Mouse (Mus musculus) left cerebral cortex, postnatal 14 days (tissue): Measurements from ENCODE around the gene Mrto4. TPM values are rescaled to one million over a fixed set of nuclear protein-coding genes. Genes with fewer than 3 reads are reported as not detected.

ENCODE experiments used
- DNase-seq, 2 experiments: peaks; one replicate each; pipeline ENCODE4 v3.0.0; 2021 to 2022; ENCODE audit warnings: low spot score in 2 of 2, mixed read lengths in 1 of 2
- intact Hi-C: fragments of 180-260 bp; cut with DNase I; formaldehyde crosslinking; loops from one replicate; pipeline ENCODE4 v1.15.1; 2025
- total RNA-seq, 2 experiments: library from RNA; stranded (reverse); gene quantifications; 2 replicates each; pipeline ENCODE4 v1.2.3; 2021

Gene Mrto4
- total RNA-seq, 2 experiments from 2014 or later: 38.2 to 48.5 TPM

GRCm38 (mm10) chr4:139345416-139346019 lies 6.9 kb downstream of the Mrto4 start:
- intact Hi-C loops: no loop called here

DNA sequence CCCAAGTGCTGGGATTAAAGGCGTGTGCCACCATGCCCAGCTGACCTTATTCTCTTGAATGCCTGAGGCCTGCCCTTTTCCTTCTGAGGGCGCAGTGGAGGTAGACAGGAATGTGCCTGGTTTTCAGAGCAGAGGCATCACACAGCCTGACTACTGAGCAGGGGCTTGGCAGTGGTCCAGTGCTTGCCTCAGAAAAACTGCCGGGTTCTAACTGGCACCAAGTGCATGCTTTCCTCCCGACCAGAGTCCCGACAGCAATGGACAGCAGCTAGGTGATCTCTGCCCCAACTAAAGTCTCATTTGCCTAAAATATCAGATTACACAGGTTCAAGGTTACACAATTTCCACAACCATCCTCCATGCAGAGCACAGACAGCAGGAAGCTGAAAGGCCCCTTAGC lies 8.7 kb downstream of the Mrto4 start:
- intact Hi-C loops: no loop called here
- DNase-seq: peak; percentile 57 to 59

More at GRCm38 (mm10) chr4:139345416-139346019, 6.9 kb downstream of the Mrto4 start:
- no peak for DNase-seq

DNA sequence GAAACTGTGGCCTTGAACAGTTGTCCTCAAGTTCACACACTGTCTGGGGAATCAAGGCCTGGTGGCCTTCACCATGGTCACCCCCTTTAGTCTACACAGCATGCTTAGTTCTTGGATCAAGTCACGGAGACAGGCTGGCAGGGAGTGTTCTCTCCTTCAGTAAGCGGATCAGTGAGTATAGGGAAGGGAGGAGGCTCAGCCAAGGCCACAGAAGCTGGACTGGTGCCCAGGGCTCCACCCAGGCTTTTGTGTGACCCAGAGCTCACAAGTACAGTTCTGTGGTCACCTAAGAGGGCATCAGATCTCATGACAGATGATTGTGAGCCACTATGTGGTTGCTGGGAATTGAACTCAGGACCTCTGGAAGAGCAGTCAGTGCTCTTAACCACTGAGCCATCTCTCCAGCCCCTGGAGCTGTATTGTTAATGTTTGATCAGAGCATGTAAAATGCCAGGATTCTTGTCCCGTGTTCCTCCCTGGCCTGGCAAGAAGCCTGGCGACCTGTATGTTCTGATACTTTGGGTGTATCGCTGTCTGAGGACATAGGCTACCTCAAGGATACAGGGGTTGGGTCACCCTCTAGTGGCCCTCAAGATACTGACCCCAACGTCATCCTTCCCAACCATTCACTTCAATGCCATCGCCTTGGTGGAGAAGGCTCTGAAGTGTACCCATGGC lies 10.7 kb downstream of the Mrto4 start:
- no peak for DNase-seq
- intact Hi-C loops: no loop called here

GRCm38 (mm10) chr4:139340835-139341234 lies 11.5 kb downstream of the Mrto4 start:
- intact Hi-C loops: no loop called here
- no peak for DNase-seq

DNA sequence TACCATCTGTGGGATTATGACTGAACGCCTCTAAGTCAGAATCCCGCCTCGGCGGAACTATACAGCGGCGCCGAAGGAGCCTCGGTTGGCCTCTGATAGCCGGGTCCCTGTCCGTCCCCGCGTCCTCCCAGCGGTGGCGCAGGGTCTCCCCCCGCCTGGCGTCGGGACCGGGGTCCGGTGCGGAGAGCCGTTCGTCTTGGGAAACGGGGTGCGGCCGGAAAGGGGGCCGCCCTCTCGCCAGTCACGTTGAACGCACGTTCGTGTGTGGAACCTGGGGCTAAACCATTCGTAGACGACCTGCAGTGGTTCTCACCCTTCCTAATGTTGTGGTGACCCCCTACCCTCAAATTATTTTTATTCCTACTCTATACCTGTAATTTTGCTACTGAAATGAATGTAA lies 14.2 kb downstream of the Mrto4 start:
- intact Hi-C loops: loop anchor here (10.0 kb wide), 1 partner anchor 413 kb away; no protein-coding TSS in a partner anchor
- DNase-seq: no peak

GRCm38 (mm10) chr4:139336822-139337483 lies 15.4 kb downstream of the Mrto4 start:
- intact Hi-C loops: loop anchor here (1.0 to 10.0 kb wide), 2 partner anchors 251 to 412 kb away; no protein-coding TSS in a partner anchor
- DNase-seq: peak in 1 of 2 experiments; percentile 69

DNA sequence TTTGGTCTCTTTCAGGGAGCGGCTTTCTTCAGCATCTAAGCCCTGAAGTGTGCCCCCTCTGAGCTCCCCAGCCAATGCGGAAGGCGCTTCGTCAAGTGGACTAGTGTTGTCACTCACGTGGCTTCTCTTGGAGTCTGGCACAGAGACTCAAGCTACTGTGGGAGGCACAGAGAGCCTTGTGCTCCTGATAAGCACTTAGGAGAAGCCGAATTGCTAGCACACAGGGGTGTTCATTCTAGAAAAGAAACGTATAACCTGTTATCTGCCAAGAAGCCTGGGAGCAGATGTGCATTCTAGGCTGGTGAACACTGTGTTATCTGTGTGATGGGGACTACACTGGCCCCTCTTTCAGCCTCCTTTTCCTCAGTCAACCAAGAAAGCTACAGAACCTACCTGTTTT lies 16.9 kb downstream of the Mrto4 start:
- no peak for DNase-seq
- intact Hi-C loops: loop anchor here (10.0 kb wide), 1 partner anchor 411 kb away; no protein-coding TSS in a partner anchor

DNA sequence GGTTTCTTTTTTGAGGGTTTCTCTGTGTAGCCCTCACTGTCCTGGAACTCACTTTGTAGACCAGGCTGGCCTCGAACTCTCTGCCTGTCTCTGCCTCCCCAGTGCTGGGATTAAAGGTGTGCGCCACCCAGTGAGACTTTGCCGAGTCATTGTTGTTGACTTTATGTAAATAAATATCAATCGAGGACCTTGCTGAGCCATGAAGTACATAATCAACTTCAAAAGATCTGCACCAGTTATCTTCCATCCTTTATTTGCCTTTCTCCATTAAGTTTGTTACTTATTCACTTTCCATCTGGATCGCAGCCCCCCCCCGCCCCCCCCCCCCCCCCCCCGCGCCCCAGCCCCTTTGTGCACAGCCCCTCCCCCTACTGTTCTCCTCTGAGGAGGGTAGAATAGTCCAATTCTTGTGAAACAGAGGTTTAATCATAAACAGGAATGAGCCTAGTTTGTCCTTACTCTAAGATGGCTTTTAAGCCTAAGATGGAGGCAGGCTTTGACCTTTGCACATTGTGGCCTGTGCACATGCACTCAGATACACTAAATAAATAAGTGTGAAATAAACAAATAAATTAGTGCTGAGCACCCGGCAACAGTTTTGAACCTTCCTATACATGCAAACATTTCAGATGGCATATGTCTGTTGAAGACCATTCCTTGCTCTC lies 17.6 kb downstream of the Mrto4 start:
- intact Hi-C loops: loop anchor here (10.0 kb wide), 1 partner anchor 410 kb away; no protein-coding TSS in a partner anchor

DNA sequence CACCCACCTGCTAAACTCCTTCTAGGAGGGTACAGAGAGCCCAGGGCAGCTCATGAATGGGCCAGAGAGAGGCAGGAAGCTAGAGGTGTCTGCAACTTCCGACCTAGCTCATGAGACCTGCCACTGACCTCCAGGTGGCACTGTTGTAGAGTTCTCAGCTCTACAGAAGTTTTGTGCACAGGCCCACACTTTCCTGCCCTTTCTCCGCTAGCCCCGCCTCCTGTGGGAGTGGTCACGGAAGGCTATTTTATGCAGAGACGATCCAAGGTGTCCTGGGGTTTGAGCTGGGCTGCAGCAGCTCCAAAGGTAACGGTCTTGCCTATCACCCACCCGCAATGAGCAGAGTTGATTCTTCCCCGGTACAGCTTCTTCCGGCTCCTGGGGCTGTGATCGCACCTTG lies 21.8 kb downstream of the Mrto4 start:
- DNase-seq: peak in 1 of 2 experiments; percentile 25
- intact Hi-C loops: loop anchor here (10.0 kb wide), 1 partner anchor 406 kb away; no protein-coding TSS in a partner anchor

More for the DNA sequence above, 17.6 kb downstream of the Mrto4 start:
- DNase-seq: no peak

DNA sequence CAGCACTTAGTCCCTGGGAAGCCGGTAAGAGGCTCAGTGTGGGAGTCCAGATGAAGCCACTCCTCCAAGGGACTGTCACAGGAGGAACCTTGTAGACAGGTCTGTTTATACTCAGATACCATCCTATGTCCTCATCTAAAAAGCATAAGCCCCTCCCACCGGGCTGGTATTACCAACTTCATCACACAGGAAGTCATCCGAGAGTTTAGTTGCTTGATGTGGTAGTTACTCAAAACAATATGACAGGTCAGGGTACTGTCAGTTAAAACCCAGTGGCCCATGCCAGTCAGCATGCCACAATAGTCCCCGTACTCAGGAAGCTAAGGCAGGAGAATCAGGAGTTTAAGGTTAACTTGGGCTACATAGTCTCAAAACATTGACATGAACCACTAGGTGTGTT lies 32.6 kb downstream of the Mrto4 start:
- intact Hi-C loops: no loop called here

DNA sequence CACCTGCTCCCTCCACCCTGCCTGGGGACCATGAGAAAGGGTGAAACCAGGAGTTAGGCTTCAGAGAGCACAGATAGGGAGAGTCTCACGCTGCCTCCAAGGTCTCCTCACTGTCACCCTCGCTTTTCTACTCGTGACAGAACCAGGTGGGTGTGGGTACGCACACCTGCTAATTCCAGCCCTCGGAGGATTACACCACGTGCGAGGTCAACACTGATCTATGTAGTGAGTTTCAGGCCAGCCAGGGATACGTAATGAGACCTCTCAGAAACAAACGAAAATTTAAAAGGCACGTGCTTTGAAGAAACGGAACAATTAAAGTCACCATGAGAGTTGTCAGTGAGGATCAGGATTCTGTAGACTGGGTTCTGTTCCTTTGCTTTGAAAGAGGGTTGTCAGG lies 33.9 kb downstream of the Mrto4 start:
- DNase-seq: no peak
- intact Hi-C loops: no loop called here

More for the DNA sequence above, 32.6 kb downstream of the Mrto4 start:
- no peak for DNase-seq

DNA sequence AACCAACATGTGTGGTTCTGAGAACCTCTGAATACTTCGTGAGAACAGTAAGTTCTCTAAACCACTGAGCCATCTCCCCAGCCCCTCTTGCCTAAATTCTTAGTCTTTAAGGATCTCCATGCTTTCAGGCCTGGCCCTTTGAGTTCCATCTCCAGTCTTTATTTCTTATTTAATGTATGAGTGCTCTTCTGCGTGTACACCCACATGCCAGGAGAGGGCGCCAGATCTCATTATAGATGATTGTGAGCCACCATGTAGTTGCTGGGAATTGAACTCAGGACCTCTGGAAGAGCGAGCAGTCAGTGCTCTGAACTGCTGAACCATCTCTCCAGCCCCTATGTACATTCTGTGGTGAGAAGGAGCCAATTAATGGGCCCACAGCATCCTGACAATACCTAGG lies 39.7 kb downstream of the Mrto4 start:
- intact Hi-C loops: no loop called here
- no peak for DNase-seq

- intact Hi-C loops: no loop called here
- DNase-seq: no peak
Measured at GRCm38 (mm10) chr4:139311707-139312106, 40.7 kb downstream of the Mrto4 start.

GRCm38 (mm10) chr4:139310899-139311701 lies 41.3 kb downstream of the Mrto4 start:
- DNase-seq: no peak

DNA sequence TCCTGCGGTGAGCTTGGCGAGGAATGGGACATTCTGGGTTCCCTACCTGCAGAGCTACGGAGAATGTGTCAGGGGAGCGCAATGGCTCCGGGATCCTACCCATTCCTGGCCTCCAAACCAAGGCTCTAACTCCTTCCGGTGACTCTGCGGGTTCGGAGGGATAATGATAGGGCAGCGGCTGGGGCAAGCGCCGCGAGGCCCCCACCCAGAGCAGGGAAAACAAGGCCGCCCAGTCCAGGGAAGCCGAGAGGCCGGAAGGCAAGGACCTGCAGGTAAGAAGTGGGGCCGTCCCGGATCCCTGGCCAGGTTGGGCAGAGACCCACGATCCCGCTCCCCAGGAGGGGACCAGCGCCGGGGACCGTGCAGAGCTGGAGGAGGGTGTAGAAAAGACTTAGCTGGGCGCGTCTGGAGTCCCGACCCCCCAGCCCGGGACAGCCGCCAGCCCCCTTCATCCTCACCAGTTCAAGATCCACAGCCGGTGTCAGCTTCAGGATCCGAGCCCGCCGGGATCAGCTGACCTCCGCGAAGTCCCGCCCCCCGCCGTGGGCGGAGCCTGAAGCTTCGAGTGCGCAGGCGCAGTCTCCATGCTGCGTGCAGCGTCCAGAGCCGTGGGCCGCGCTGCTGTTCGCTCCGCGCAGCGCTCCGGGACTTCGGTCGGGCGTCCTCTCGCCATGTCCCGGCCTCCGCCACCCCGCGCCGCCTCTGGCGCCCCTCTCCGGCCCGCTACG lies 42.0 kb downstream of the Mrto4 start, which contains the start of the genes Pqlc2 and Akr7a5:
TSS of gene Pqlc2 (minus strand) at position 538 of the 728 bp plus-strand sequence.
TSS of gene Akr7a5 (plus strand) at position 574 of the 728 bp plus-strand sequence.
- peak; percentile 97 to 99 for DNase-seq
- intact Hi-C loops: no loop called here

More at GRCm38 (mm10) chr4:139310899-139311701, 41.3 kb downstream of the Mrto4 start:
- intact Hi-C loops: no loop called here

- no peak for DNase-seq
- intact Hi-C loops: no loop called here
Measured at GRCm38 (mm10) chr4:139309651-139310050, 42.7 kb downstream of the Mrto4 start.

DNA sequence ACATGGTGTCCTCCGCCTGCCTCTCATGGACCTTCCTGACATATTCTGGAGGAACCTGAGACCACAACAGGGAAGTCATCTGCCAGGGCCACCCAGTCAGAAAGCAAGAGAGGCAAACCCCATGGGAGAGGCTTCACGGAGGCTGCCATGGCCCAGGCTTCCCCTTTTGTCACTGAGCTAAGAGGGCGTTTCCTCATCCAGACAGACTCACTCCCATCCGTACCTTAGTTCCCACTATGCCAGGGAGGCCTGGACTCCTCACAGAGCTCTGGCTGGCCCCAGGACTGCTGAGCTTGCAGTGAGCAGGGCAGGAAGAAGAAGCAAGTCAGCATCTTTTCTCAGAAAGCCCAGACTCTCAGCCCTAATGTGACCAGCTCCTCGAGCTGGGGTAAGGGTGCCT lies 44.5 kb downstream of the Mrto4 start:
- intact Hi-C loops: no loop called here
- no peak for DNase-seq

GRCm38 (mm10) chr4:139305521-139305920 lies 46.9 kb downstream of the Mrto4 start:
- intact Hi-C loops: no loop called here
- no peak for DNase-seq
